Mouse (Mus musculus): ENCODE measurements around the gene Ric8b.

The Ric8b gene

DNA sequence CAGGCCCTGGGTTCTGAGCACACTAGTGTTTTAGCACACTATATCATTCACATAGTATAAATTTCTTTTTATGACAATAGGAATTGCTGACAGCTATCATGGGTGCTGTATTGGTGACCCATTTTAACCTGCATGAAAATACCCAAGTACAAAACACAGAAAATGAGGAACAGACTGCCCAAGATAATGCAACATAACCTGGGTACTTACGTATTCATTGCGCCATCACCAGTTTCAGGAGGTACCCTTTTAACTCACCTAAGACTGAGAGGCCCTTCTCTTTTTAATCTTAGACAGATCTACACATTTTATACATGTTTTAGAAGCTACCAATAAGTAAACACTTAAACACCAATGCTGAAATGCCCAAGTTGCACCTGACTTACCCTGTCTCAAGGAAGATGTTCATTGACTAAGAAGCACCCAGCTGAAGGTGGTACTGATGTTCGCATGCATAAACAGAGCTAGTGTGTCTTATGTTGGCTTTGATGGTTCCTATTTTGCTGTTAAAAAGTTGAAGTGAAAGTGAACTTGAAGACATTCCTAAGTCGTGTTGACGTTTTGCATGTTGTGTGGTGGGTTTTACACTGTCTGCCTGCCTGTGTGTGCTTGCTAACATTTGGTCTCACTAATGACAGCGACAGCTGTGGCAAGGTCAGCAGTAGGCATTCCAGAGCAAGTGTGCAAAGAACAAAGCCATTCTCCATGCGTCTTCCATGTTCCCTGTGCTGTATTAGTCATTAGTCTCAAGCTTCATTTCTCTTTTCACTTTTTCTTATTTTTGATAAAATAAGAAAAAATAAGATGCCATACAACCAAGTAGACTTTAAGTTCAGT is 86.0 kb downstream of the Ric8b start:
- in situ Hi-C loops (cut with MboI; ENCODE audit: low sequenced_read_pairs): no loop called here

DNA sequence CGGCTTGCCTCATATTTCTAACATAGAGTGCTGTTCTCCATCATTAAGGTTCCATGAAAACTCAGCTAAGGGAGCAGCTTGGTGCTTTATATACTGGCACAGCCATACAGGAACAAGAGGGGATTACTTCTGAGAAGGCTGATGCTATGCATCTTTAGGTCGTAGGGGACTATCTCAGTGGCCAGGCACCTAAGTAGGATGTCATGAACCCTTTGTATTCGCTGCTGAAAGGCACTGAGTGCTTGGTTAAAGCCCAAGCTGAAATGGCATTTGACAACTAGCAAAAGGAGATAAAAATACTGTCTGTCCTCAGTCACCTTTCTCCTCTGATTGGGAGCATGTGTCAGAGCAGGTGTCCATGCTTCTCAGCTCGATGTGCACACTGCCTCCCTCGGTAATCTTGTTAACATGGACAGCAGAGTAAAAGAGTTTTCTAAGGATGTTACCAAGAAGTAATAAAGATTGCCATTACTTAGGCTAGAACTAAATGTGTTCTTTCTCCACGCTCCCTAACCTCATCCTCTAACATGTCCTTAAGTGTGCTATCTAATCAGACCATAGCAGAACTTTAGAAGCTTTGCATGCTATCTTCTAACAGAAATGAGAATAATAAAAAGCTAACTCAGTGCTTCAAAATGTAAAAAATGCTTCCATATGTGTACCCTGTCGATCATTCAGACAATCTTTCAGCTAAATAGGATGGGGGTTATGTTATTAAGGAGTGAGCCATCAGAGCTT is 89.3 kb downstream of the Ric8b start:
- in situ Hi-C loops (cut with MboI; ENCODE audit: low sequenced_read_pairs): no loop called here

DNA sequence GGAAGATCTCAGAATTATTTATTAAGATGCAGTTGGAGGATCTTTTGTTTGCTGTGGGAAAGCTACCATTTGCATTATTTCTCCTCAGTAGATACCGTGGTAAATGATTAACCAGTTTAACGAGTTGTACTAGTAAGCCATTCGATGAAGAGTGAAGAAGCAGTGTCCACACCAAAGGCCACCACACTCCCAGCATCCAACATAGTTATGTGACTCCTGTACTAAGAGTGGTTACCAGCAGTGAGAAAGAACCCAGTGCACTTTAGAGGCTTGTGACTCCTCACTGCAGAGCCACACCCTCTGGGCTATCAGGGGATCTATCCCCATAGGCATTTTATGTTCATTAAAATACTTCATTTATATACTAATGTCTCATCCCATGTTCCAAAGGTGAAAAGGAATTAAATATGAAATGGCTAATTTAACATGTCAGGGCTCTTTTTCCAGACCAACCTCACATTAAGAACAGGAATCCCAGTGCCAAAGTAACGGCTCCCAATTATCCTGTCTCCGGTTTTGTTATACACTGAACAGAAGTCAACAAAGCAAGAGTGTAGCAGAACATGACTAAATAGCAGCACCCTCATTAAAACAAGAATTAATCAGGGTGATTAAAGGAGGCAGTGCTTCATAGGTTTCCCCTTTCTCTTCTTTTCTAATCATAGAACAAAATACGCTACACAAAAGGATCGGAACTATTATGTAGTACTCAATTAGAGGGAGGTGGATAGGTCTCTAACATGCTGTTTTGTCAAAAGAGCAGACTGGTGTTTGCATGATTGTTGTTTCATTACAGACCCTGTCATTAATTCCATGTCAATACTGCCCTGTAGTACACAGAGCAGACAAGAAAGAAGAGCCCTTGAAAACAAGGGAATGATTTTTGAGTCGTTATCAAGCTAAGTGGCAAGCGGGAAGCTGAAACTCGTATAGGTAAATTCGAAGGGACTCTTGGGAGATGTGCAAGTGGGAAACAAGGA is 90.7 kb downstream of the Ric8b start:
- in situ Hi-C loops (cut with MboI; ENCODE audit: low sequenced_read_pairs): no loop called here

DNA sequence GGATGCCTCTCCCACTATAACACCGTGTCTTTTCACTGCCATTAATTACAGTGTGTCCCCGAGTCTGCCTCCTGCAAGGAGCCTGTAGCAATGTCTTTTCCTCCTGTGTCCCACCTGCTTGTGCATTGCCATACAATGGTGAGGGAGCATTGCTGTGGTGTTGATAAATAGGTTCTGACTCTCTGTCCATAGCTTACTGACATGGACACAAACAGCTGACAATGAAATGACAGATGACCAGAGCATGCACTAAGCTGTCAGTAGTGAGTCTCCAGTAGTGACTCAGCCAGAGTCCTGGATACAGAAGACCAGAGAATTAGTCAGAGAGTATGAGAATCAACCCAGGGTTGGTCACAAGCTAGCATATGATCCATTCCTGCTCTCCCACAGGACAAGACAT is 93.7 kb downstream of the Ric8b start:
- in situ Hi-C loops (cut with MboI; ENCODE audit: low sequenced_read_pairs): no loop called here

DNA sequence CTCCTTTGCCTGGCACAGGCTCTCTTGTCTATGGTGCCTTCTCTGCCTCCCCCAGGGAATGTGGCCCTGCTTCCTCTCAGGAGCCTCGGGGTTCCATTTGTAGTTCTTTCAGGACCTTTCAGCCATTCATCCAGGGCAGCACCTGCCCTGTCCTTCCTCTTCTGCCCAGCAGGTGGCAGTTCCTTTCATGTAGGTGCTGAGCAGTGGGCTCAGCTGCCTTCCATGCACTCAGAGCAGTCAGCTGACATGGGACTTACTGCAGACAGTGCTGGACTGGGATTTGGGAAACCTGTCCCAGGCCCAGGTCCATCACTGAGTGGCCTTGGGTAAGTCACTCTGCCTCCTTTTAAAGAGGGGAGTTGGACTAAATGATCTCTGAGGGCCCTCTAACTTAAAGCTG is 96.0 kb downstream of the Ric8b start:
- in situ Hi-C loops (cut with MboI; ENCODE audit: low sequenced_read_pairs): no loop called here

DNA sequence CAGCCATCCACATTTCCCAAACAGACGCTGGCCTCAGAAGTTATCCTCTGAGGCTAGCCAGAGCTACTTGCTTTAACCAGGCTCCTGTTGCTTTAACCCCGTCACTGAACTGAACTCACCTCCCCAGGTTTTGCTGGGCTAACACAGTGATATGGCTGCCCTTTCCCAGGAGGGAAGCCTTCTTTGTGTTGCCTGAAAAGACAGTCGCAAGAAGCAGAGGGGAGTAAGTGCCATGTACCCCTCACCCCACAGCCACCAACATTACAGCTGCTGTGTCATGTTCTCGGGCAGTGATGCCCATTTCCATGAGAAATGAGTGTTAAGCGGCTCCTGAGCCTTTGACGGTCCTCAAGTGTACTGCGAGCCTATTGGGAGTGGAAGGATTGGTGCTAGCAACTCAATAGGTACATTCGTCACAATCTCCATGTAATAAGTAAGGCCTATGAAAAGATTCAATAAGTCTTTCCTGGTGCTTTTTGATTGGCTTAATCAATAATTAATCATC is 96.6 kb downstream of the Ric8b start:
- in situ Hi-C loops (cut with MboI; ENCODE audit: low sequenced_read_pairs): no loop called here

DNA sequence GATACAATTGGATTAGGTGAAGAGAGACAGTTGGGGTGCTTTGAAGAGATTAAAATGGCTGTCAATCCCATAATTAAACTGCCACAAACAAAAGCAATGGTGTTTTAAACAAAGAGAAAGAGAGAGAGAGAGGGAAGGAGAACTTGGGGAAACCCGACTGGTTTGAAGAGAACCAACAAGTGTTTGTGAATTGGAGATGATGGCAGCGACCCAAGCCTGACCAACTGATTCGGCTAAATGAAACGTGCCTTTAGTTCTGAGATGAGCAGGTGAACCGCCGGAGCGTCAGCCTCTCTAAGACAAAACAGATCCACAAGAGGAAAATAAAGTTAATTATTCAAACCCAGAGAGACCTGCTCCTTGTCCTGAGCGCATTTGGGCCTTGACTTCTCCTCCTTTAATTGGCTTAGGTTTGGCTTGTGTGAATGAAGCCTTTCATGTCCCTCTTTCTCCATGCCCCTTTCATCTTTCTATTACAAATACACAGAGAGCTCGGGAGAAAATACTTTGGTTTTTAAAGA is 97.1 kb downstream of the Ric8b start:
- in situ Hi-C loops (cut with MboI; ENCODE audit: low sequenced_read_pairs): no loop called here

DNA sequence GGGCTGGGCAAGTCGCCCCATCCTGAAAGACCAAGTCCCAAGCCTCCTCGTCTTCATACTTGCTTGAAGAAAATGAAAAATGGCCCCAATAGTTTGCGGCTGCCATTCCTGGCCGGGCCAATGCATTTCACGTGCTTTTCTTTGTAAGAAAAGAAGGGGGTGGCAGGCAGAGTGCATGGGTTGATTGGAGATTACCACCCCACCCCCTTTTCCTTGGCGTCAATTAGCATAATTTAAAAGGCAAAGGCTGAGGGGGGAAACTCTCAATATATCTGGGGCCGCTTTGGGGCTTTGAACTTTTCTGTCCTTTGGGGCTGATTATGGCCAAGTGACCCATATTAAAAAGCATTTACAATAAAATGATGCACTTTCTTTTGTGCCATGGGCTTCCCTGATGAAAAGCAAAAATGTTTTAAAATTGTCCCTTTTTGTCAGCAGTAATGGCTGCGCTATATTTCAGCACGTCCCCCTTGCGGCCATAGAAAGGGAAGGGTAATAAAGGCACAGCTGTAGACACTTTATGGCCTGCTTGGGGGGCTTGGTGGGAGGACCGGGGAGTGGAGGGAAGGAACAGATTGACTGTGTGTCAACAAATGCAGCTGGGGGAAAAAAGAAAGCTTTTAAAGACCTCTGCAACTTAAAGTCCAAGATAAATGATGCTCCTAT is 105.4 kb downstream of the Ric8b start:
- in situ Hi-C loops (cut with MboI; ENCODE audit: low sequenced_read_pairs): no loop called here

DNA sequence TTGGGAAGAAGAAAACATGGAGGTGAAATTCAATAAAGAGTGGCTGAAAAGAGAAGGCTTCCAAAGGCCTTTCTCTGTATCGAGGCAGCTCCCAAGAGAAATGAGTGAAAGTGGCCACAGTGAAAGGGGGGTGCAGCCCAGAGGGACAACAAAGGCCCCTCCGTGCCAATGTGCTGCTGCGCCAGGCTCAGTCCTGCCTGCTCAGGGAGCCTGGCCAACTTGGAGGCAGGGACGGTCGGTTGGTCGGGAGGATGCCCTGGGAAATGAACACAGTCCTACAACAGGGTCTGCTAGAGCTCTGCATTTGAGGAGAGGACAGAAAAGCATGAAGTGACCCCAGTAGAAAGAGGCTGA is 105.9 kb downstream of the Ric8b start:
- in situ Hi-C loops (cut with MboI; ENCODE audit: low sequenced_read_pairs): no loop called here

DNA sequence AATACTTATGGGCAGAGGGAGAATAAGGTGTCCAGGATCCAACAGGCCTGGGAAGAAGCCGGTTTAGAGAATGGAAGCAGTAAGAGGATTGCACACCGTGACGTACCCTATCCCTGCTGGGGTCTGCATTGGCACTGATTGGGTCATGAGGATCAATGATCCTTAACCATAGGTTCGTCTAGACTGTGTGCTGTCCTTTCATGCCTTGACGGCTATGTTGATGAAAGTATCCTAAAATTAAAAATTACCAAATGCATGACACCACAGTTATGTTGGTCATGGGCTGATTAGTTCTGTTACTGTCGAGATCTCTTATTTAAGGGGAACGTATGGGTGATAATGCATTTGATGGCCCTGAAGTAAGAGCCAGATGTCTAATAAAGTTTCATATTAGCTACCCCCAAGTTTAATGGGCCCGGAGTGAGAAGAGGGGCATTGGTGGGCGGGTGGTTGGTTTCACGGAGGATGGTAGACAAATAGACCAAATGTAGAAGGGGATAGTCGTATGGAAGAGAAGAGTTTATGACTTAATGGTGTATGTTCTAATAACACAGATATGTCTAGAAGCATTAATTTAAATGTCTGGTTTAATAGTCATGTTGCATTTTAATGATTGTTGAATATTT is 108.5 kb downstream of the Ric8b start:
- in situ Hi-C loops (cut with MboI; ENCODE audit: low sequenced_read_pairs): no loop called here

DNA sequence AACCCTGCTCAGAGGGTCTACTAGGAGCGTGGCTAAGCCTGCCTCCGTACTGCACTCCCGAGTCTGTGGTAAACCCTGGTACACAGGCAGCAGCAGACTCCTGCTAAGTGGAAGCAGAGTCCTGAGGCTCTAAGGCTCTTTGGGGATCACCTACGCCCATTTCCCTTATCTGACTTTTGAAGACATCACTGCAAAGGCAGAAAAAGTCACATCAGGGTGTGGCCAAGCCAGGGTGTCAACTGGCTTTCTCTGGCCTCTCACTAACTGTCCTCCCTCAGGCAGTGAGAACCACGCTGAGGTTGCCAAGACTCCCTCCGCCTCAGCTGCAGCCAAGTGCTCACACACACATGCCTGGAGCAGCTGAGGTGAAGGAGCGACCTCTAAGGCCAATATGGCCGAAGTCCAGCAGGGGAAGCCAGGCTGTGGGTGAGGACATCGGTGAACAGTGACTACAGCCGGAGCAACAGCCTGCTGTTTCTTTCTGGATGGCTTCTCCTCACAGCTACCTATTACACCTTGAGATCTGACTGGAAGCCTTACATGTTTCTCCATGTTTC is 110.3 kb downstream of the Ric8b start:
- in situ Hi-C loops (cut with MboI; ENCODE audit: low sequenced_read_pairs): no loop called here

DNA sequence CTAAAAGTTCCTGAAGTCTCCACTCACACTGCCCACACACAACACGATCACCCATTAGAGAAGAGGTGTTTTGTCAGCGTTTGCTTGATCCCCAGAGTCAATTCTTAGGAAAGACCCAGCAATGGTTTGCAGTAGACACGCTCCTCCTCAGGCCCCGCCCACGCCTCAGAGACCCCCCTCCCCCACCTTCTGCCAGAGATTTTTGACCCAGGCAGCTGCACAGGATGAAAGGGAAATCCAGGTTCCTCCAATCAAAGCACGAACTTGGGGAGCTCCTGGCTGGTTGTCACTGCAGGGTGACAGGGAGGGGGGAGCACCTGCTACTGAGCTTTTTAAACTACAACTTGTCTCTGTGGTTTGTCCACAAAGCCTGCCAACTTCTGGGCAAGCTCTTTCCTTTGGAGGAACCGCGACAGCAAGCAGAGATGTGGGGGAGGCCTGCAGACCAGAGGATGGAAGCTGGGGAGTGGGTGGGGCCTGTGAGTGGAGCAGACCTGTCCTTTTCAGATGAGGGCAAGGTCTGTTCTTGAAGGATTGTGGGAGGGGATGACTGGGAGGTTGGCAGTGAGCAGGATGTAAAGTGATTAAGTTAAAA is 117.8 kb downstream of the Ric8b start:
- in situ Hi-C loops (cut with MboI; ENCODE audit: low sequenced_read_pairs): no loop called here

DNA sequence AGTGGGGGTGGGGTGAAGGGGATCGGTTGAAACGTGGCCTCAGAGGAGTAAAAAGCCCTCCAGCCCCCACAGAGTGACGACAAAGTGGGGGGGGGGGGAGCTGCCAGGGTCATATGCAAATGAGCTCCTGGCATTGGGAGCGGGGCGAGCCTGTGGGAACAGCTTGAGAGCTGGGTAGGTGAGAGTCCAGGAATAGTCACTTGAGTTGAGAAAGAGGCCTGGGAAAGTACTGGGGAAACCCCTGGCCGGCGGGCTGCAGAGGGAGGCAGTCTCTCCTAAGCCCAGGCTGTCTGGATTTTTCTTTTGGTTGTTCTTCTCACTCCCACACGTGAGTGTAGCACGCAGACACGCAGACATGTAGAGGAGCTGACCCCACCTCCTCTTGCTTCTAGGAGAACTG is 120.7 kb downstream of the Ric8b start:
- in situ Hi-C loops (cut with MboI; ENCODE audit: low sequenced_read_pairs): no loop called here

DNA sequence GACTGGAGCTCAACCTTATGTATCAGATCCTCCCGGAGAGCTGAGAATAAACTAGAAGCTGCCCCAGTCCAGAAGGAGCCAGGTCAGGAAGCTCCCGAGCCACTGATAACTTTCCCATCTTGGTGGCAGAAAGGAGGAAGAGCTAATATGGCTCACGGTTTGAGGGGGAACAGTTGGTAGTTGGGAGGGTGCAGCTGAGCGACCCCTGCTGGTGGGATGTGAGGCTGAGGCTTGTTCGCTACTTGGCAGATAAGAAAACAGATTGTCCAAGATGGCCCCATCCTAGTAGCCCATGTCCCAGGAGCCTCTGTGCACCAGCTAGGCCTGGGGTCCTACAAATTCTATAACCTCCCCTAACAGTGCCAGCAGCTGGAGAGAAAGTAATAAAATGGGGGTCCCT is 121.4 kb downstream of the Ric8b start:
- in situ Hi-C loops (cut with MboI; ENCODE audit: low sequenced_read_pairs): no loop called here

DNA sequence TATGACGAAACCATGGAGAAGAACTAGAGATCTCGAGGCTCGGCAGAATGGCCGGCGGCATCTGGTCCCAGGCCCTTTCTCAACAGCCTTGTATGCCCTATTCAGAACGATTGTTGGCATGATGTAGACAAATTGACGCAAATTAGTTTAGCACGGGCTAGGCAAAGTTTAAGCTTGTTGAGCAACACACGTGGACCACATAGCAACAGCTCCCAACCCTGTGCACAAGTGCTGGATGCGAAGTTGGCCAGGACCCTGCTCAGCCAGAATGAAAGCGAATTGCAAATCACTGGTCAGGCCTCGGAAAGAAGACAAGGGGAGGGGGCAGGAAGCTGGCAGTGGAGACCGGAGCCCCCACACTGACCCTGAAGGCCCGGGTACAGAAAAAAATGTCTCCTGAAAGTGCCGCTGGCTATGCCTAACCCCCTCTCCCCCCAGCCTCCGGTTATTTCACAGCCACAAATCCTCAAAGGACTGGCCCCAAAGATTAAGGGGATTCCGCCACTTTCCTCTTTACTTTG is 126.8 kb downstream of the Ric8b start:
- in situ Hi-C loops (cut with MboI; ENCODE audit: low sequenced_read_pairs): no loop called here

DNA sequence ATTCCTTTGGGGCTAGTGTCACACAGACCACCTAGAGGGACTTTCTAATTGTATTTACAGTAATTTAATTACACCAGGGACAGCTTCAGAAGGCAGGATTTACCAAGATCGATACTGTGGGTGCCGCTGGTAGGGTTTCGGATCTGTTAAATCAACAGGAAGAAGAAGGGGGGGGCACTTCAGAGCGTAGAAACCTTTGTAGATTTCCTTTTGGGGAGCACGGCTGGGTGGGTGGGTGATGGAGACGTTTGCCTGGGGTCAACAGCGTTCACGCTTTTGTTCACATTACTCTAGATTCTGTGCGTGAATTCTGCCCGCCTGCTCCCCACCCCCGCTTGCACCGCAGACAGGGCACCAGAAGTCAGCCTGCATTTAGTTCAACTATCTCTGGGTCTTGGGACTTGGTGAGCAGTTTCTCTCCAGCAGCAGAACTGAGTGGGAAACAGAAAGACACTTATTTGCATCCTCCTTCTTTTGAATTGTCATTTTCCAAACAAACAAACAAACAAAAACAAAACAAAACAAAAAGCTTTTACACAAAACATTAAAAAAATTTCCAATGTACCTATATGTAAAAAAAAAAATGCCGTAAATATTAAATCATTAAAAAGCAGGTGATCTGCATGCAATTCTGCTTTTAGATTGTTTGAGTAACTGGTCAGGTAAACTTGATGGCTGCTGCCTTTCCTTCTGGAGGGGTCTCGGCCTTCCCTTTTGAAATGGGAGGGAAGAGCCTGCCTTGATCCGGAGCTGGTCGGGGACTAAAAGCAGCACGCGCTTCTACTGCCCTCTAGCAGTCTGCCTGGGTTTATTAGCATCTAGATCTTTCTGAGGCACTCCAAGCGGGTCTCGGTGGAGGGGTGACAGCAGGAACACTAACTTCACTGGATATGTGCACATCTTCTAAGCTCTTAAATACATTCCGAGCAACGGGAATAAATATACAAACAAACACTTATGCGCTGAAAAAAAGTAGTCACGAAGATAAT is 127.6 kb downstream of the Ric8b start:
- in situ Hi-C loops (cut with MboI; ENCODE audit: low sequenced_read_pairs): no loop called here

DNA sequence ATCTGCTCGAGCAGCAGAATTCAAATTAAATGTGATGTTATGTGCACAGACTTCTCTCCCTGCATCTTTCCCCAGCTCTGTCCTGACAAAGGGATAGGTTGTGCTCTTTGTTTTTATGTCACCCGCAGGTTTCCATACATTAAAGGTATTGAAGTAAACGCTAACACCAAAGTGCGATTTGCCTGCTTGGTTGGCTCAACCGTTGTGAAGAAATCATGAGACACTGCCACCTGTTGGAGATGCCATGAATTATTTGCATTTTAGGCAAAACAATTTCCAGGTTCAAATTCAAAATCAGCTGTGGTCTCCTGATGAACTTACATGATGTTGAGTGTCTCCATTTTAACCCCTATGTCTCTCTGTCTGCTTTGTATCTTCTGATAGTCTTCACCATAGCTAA is 129.2 kb downstream of the Ric8b start:
- in situ Hi-C loops (cut with MboI; ENCODE audit: low sequenced_read_pairs): no loop called here

DNA sequence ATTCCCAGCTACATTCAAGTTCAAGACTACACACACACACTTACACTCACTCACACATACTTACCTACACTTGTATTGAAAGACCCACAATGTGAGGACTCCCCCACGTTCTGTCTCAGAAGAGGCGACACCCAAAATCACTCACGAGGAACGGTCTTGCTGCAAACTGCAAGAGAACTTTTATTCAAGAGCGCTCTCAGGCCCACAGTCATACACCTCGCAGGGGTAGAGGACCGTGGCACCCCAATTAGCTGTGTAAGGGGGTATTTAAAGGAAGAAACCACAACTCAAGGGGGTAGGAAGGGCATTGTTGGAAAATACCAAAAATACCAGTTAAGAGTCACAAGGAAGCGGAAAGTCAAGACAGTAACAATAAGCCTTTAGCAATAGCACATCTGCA is 130.6 kb downstream of the Ric8b start:
- in situ Hi-C loops (cut with MboI; ENCODE audit: low sequenced_read_pairs): no loop called here

Data from CH12F3 (cell line).